Mouse (Mus musculus): ENCODE data around the gene Nfkbid. TPM values are rescaled to one million over a fixed set of nuclear protein-coding genes. Genes with fewer than 3 reads are reported as not detected.

Gene Nfkbid
- 3.7 TPM for polyA plus RNA-seq (2014; fragmentation: Illumina TruSeq; extraction: RNeasy Lipid Tissue Mini Kit (QIAGEN cat#74804); ENCODE audit: insufficient read depth, low read depth, low replicate concordance)

DNA sequence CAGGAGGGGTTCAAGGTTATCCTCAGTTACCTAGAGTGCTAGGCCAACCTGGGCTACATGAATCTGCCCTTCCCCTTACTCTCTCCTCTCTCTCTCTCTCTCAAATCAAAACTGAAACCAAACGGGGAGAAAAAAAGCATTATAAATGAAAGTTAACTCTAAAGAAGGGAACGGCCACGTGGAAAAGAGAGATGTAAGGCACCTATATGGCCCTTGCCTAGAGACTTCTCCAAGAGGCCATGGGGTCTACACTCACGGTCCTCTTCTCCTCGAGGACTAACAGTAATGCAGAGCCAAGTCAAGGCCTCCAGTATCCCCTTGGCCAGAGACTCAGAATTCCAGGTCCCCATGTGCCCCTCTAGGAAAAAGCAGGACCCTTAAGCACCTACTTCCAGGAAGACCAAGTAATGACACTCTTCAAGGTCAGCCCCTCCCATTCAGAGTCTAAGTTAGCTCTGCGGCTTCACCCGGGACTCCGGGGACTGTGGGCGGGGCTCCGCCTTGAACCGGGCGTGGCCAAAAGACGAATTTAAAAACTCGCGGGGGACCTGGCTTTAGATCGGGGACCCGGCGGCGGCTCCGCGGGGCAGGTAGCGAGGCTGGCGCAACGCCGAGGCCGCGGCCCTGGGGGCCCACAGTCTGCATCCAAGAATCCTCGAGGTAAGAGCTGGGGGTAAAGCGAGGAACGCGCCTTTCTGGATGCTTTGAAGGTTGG, at the start of gene Nfkbid:
Nfkbid (plus strand) TSS at position 558 of the 715 bp plus-strand sequence.

GRCm38 (mm10) chr7:30413596-30413995, 7.9 kb upstream of the Nfkbid start, which contains the start of gene Tyrobp:
Gene Tyrobp (plus strand): TSS chr7:30413760.

GRCm38 (mm10) chr7:30419561-30420499, 1.7 kb upstream of the Nfkbid start, which contains the start of gene Hcst:
Gene Hcst (minus strand): TSS chr7:30419854.

DNA sequence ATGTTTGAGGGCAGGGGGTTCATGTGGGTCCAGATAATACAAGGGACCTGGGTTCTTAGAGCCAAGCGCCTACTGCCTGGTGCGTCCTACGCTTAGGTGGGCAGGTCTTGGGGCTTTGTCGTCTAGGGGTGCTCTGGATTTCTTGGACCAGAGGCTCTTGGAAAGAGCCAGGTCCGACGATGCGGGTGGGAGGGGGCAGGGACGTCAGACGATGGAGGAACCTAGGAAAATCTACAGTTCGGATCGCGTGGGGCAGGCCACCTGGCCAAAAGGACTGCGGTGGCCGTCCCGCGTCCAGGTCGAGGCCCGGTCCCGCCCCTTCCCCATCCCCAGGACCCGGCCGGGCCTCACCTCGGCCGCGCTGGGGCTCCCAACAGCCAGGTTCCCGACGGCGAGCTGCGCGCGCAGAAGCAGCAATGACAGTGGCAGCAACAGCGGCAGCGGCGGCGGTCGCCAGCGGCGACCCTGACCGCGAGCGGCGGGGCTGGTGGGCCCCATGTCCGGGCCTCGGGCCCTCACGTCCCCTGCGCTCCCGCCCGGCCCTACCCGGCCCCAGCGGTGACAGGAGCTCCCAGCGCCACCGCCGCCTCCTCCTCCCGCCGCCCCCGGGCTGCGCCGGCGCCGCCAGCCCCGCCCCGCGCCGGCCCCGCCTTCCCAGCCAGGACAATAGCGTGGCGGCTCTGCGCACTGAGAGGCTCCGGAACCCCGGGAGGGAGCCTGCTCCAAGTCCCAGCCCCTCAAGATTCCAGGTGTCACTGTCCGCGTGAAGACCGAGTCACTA, 23.6 kb downstream of the Nfkbid start, which contains the start of gene Aplp1:
Aplp1 (minus strand) TSS at position 565 of the 781 bp plus-strand sequence.

GRCm38 (mm10) chr7:30457629-30458330, 36.2 kb downstream of the Nfkbid start, which contains the start of the genes Kirrel2 and Nphs1:
Gene Kirrel2 (minus strand): TSS chr7:30457690.
Gene Nphs1 (plus strand): TSS chr7:30458315.

Other genes with a start within 250 kb of the Nfkbid start
- 91.7 TPM for gene Cox7a1, start 237.6 kb upstream of the Nfkbid start, polyA plus RNA-seq (2014; fragmentation: Illumina TruSeq; extraction: RNeasy Lipid Tissue Mini Kit (QIAGEN cat#74804); ENCODE audit: insufficient read depth, low read depth, low replicate concordance)
- 301 TPM for gene Capns1, start 222.9 kb upstream of the Nfkbid start, polyA plus RNA-seq (2014; fragmentation: Illumina TruSeq; extraction: RNeasy Lipid Tissue Mini Kit (QIAGEN cat#74804); ENCODE audit: insufficient read depth, low read depth, low replicate concordance)
- gene Polr2i, start 189.8 kb upstream of the Nfkbid start, polyA plus RNA-seq (2014; fragmentation: Illumina TruSeq; extraction: RNeasy Lipid Tissue Mini Kit (QIAGEN cat#74804); ENCODE audit: insufficient read depth, low read depth, low replicate concordance) = 84.4 TPM
- 83.5 TPM for gene Tbcb, start 189.5 kb upstream of the Nfkbid start, polyA plus RNA-seq (2014; fragmentation: Illumina TruSeq; extraction: RNeasy Lipid Tissue Mini Kit (QIAGEN cat#74804); ENCODE audit: insufficient read depth, low read depth, low replicate concordance)
- gene Ovol3, start 186.0 kb upstream of the Nfkbid start, polyA plus RNA-seq (2014; fragmentation: Illumina TruSeq; extraction: RNeasy Lipid Tissue Mini Kit (QIAGEN cat#74804); ENCODE audit: insufficient read depth, low read depth, low replicate concordance) = not detected
- gene Thap8, start 141.6 kb upstream of the Nfkbid start, polyA plus RNA-seq (2014; fragmentation: Illumina TruSeq; extraction: RNeasy Lipid Tissue Mini Kit (QIAGEN cat#74804); ENCODE audit: insufficient read depth, low read depth, low replicate concordance) = not detected
- gene Wdr62, start 141.3 kb upstream of the Nfkbid start, polyA plus RNA-seq (2014; fragmentation: Illumina TruSeq; extraction: RNeasy Lipid Tissue Mini Kit (QIAGEN cat#74804); ENCODE audit: insufficient read depth, low read depth, low replicate concordance) = 3.4 TPM
- 3.7 TPM for gene Clip3, start 130.0 kb upstream of the Nfkbid start, polyA plus RNA-seq (2014; fragmentation: Illumina TruSeq; extraction: RNeasy Lipid Tissue Mini Kit (QIAGEN cat#74804); ENCODE audit: insufficient read depth, low read depth, low replicate concordance)
- 44.8 TPM for gene Alkbh6, start 113.0 kb upstream of the Nfkbid start, polyA plus RNA-seq (2014; fragmentation: Illumina TruSeq; extraction: RNeasy Lipid Tissue Mini Kit (QIAGEN cat#74804); ENCODE audit: insufficient read depth, low read depth, low replicate concordance)
- 3.2 TPM for gene Syne4, start 106.9 kb upstream of the Nfkbid start, polyA plus RNA-seq (2014; fragmentation: Illumina TruSeq; extraction: RNeasy Lipid Tissue Mini Kit (QIAGEN cat#74804); ENCODE audit: insufficient read depth, low read depth, low replicate concordance)
- gene E130208F15Rik, start 100.0 kb upstream of the Nfkbid start, polyA plus RNA-seq (2014; fragmentation: Illumina TruSeq; extraction: RNeasy Lipid Tissue Mini Kit (QIAGEN cat#74804); ENCODE audit: insufficient read depth, low read depth, low replicate concordance) = 0.27 TPM
- 9.9 TPM for gene Sdhaf1, start 97.8 kb upstream of the Nfkbid start, polyA plus RNA-seq (2014; fragmentation: Illumina TruSeq; extraction: RNeasy Lipid Tissue Mini Kit (QIAGEN cat#74804); ENCODE audit: insufficient read depth, low read depth, low replicate concordance)
- gene Lrfn3, start 59.0 kb upstream of the Nfkbid start, polyA plus RNA-seq (2014; fragmentation: Illumina TruSeq; extraction: RNeasy Lipid Tissue Mini Kit (QIAGEN cat#74804); ENCODE audit: insufficient read depth, low read depth, low replicate concordance) = 2.7 TPM
- gene Tyrobp, start 8.0 kb upstream of the Nfkbid start, polyA plus RNA-seq (2014; fragmentation: Illumina TruSeq; extraction: RNeasy Lipid Tissue Mini Kit (QIAGEN cat#74804); ENCODE audit: insufficient read depth, low read depth, low replicate concordance) = 345 TPM
- 19.1 TPM for gene Hcst, start 1.9 kb upstream of the Nfkbid start, polyA plus RNA-seq (2014; fragmentation: Illumina TruSeq; extraction: RNeasy Lipid Tissue Mini Kit (QIAGEN cat#74804); ENCODE audit: insufficient read depth, low read depth, low replicate concordance)
- gene Aplp1, start 23.8 kb downstream of the Nfkbid start, polyA plus RNA-seq (2014; fragmentation: Illumina TruSeq; extraction: RNeasy Lipid Tissue Mini Kit (QIAGEN cat#74804); ENCODE audit: insufficient read depth, low read depth, low replicate concordance) = 5.0 TPM
- gene Kirrel2, start 36.0 kb downstream of the Nfkbid start, polyA plus RNA-seq (2014; fragmentation: Illumina TruSeq; extraction: RNeasy Lipid Tissue Mini Kit (QIAGEN cat#74804); ENCODE audit: insufficient read depth, low read depth, low replicate concordance) = not detected
- gene Nphs1, start 36.6 kb downstream of the Nfkbid start, polyA plus RNA-seq (2014; fragmentation: Illumina TruSeq; extraction: RNeasy Lipid Tissue Mini Kit (QIAGEN cat#74804); ENCODE audit: insufficient read depth, low read depth, low replicate concordance) = not detected
- not detected for gene Prodh2, start 71.9 kb downstream of the Nfkbid start, polyA plus RNA-seq (2014; fragmentation: Illumina TruSeq; extraction: RNeasy Lipid Tissue Mini Kit (QIAGEN cat#74804); ENCODE audit: insufficient read depth, low read depth, low replicate concordance)
- gene Arhgap33, start 113.3 kb downstream of the Nfkbid start, polyA plus RNA-seq (2014; fragmentation: Illumina TruSeq; extraction: RNeasy Lipid Tissue Mini Kit (QIAGEN cat#74804); ENCODE audit: insufficient read depth, low read depth, low replicate concordance) = 1.8 TPM
- 15.7 TPM for gene Hspb6, start 130.4 kb downstream of the Nfkbid start, polyA plus RNA-seq (2014; fragmentation: Illumina TruSeq; extraction: RNeasy Lipid Tissue Mini Kit (QIAGEN cat#74804); ENCODE audit: insufficient read depth, low read depth, low replicate concordance)
- 3.8 TPM for gene Proser3, start 130.6 kb downstream of the Nfkbid start, polyA plus RNA-seq (2014; fragmentation: Illumina TruSeq; extraction: RNeasy Lipid Tissue Mini Kit (QIAGEN cat#74804); ENCODE audit: insufficient read depth, low read depth, low replicate concordance)
- 24.8 TPM for gene Lin37, start 138.1 kb downstream of the Nfkbid start, polyA plus RNA-seq (2014; fragmentation: Illumina TruSeq; extraction: RNeasy Lipid Tissue Mini Kit (QIAGEN cat#74804); ENCODE audit: insufficient read depth, low read depth, low replicate concordance)
- 48.6 TPM for gene U2af1l4, start 141.6 kb downstream of the Nfkbid start, polyA plus RNA-seq (2014; fragmentation: Illumina TruSeq; extraction: RNeasy Lipid Tissue Mini Kit (QIAGEN cat#74804); ENCODE audit: insufficient read depth, low read depth, low replicate concordance)
- 3.4 TPM for gene Gm49396, start 141.6 kb downstream of the Nfkbid start, polyA plus RNA-seq (2014; fragmentation: Illumina TruSeq; extraction: RNeasy Lipid Tissue Mini Kit (QIAGEN cat#74804); ENCODE audit: insufficient read depth, low read depth, low replicate concordance)
- gene Psenen, start 141.9 kb downstream of the Nfkbid start, polyA plus RNA-seq (2014; fragmentation: Illumina TruSeq; extraction: RNeasy Lipid Tissue Mini Kit (QIAGEN cat#74804); ENCODE audit: insufficient read depth, low read depth, low replicate concordance) = 190 TPM
- 8.4 TPM for gene Igflr1, start 143.7 kb downstream of the Nfkbid start, polyA plus RNA-seq (2014; fragmentation: Illumina TruSeq; extraction: RNeasy Lipid Tissue Mini Kit (QIAGEN cat#74804); ENCODE audit: insufficient read depth, low read depth, low replicate concordance)
- gene Kmt2b, start 167.0 kb downstream of the Nfkbid start, polyA plus RNA-seq (2014; fragmentation: Illumina TruSeq; extraction: RNeasy Lipid Tissue Mini Kit (QIAGEN cat#74804); ENCODE audit: insufficient read depth, low read depth, low replicate concordance) = 8.2 TPM
- 2.5 TPM for gene Zbtb32, start 177.2 kb downstream of the Nfkbid start, polyA plus RNA-seq (2014; fragmentation: Illumina TruSeq; extraction: RNeasy Lipid Tissue Mini Kit (QIAGEN cat#74804); ENCODE audit: insufficient read depth, low read depth, low replicate concordance)
- gene Upk1a, start 191.1 kb downstream of the Nfkbid start, polyA plus RNA-seq (2014; fragmentation: Illumina TruSeq; extraction: RNeasy Lipid Tissue Mini Kit (QIAGEN cat#74804); ENCODE audit: insufficient read depth, low read depth, low replicate concordance) = 2.1 TPM
- gene Cox6b1, start 204.4 kb downstream of the Nfkbid start, polyA plus RNA-seq (2014; fragmentation: Illumina TruSeq; extraction: RNeasy Lipid Tissue Mini Kit (QIAGEN cat#74804); ENCODE audit: insufficient read depth, low read depth, low replicate concordance) = 694 TPM
- gene Etv2, start 214.1 kb downstream of the Nfkbid start, polyA plus RNA-seq (2014; fragmentation: Illumina TruSeq; extraction: RNeasy Lipid Tissue Mini Kit (QIAGEN cat#74804); ENCODE audit: insufficient read depth, low read depth, low replicate concordance) = not detected
- gene Rbm42, start 228.6 kb downstream of the Nfkbid start, polyA plus RNA-seq (2014; fragmentation: Illumina TruSeq; extraction: RNeasy Lipid Tissue Mini Kit (QIAGEN cat#74804); ENCODE audit: insufficient read depth, low read depth, low replicate concordance) = 62.6 TPM
- gene Haus5, start 243.3 kb downstream of the Nfkbid start, polyA plus RNA-seq (2014; fragmentation: Illumina TruSeq; extraction: RNeasy Lipid Tissue Mini Kit (QIAGEN cat#74804); ENCODE audit: insufficient read depth, low read depth, low replicate concordance) = 7.4 TPM
- not detected for gene Pmis2, start 249.9 kb downstream of the Nfkbid start, polyA plus RNA-seq (2014; fragmentation: Illumina TruSeq; extraction: RNeasy Lipid Tissue Mini Kit (QIAGEN cat#74804); ENCODE audit: insufficient read depth, low read depth, low replicate concordance)

All from lung, adult 10 weeks (tissue).